Mouse (Mus musculus) G1E-ER4 (cell line): ENCODE results near the gene Dcun1d4. TPM values are rescaled to one million over a fixed set of nuclear protein-coding genes. Genes with fewer than 3 reads are reported as not detected.

Source experiments
- GATA1 ChIP-seq: IDR thresholded peaks from one replicate; pipeline ENCODE4 v1.8.0; 2012; ENCODE audit warnings: low read length, inconsistent platforms
- polyA plus RNA-seq: library from polyadenylated mRNA; stranded (reverse); fragments of >175 nt; gene quantifications from 2 replicates; pipeline ENCODE4 v1.2.3, GENCODE M21; 2012

The Dcun1d4 gene
- polyA plus RNA-seq, 1 experiment, result 22.2 TPM

- TF ChIP-seq GATA1, result no peak
These were observed 43.6 kb downstream of the Dcun1d4 start for GRCm38 (mm10) chr5:73524300-73525000.

- no peak for TF ChIP-seq GATA1
These were observed 51.4 kb downstream of the Dcun1d4 start for GRCm38 (mm10) chr5:73532222-73532621.

GRCm38 (mm10) chr5:73532879-73533278, 52.1 kb downstream of the Dcun1d4 start:
- TF ChIP-seq GATA1, result no peak

GRCm38 (mm10) chr5:73537669-73538068, 56.9 kb downstream of the Dcun1d4 start:
- TF ChIP-seq GATA1, result no peak

- TF ChIP-seq GATA1, result no peak
These were observed 57.9 kb downstream of the Dcun1d4 start for GRCm38 (mm10) chr5:73538586-73539298.

- no peak for TF ChIP-seq GATA1
These were observed 59.2 kb downstream of the Dcun1d4 start for GRCm38 (mm10) chr5:73539848-73540510.

GRCm38 (mm10) chr5:73540511-73540871, 59.7 kb downstream of the Dcun1d4 start:
- TF ChIP-seq GATA1, result no peak

GRCm38 (mm10) chr5:73544111-73544753, 63.4 kb downstream of the Dcun1d4 start:
- no peak for TF ChIP-seq GATA1

GRCm38 (mm10) chr5:73545641-73546040, 64.8 kb downstream of the Dcun1d4 start:
- no peak for TF ChIP-seq GATA1

- no peak for TF ChIP-seq GATA1
These were observed 66.5 kb downstream of the Dcun1d4 start for GRCm38 (mm10) chr5:73547252-73547651.

- TF ChIP-seq GATA1, result no peak
These were observed 67.4 kb downstream of the Dcun1d4 start for GRCm38 (mm10) chr5:73548237-73548636.

GRCm38 (mm10) chr5:73548838-73549237, 68.0 kb downstream of the Dcun1d4 start:
- no peak for TF ChIP-seq GATA1

GRCm38 (mm10) chr5:73551836-73552235, 71.0 kb downstream of the Dcun1d4 start:
- TF ChIP-seq GATA1, result no peak

- TF ChIP-seq GATA1, result no peak
These were observed 73.1 kb downstream of the Dcun1d4 start for GRCm38 (mm10) chr5:73553903-73554302.

- no peak for TF ChIP-seq GATA1
These were observed 74.5 kb downstream of the Dcun1d4 start for GRCm38 (mm10) chr5:73555096-73555852.

- no peak for TF ChIP-seq GATA1
These were observed 76.1 kb downstream of the Dcun1d4 start for GRCm38 (mm10) chr5:73556733-73557425.
